Mouse (Mus musculus): ENCODE measurements around the gene Cuta. TPM values are rescaled to one million over a fixed set of nuclear protein-coding genes. Genes with fewer than 3 reads are reported as not detected.

The Cuta gene
- total RNA-seq, 2 experiments from 2014 or later, result 83.7 to 87.0 TPM

DNA sequence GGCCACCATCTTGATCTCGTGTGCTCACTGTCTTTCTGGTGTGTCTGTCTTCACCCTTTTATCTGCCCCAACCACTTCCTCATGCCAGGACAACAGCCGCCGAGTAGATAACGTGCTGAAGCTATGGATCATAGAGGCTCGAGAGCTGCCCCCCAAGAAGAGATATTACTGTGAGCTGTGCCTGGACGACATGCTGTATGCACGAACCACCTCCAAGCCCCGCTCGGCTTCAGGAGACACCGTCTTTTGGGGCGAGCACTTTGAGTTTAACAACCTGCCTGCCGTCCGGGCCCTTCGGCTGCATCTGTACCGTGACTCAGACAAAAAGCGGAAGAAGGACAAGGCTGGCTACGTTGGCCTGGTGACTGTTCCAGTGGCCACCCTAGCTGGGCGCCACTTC, 17.5 kb upstream of the Cuta start:
- DNase-seq, result no peak

DNA sequence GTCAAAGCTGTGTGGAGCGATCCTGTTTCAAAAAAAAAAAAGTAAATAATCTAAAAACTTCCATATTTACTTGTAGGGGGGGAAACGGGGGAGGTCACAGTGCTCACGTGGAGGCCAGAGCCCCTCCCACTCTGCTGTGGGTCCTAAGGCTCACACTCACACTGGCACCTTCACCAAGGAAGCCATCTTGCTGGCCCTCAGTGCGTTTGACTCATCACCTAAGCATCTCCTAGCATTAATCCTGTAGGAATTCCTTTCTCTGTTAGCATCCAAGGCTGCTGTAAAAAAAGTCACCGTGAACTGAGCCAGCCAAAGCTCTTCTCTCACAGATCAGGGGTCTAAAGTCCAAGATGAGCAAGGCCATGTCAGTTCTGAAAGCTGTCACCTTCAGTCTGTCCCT, 16.9 kb upstream of the Cuta start:
- DNase-seq, result no peak

DNA sequence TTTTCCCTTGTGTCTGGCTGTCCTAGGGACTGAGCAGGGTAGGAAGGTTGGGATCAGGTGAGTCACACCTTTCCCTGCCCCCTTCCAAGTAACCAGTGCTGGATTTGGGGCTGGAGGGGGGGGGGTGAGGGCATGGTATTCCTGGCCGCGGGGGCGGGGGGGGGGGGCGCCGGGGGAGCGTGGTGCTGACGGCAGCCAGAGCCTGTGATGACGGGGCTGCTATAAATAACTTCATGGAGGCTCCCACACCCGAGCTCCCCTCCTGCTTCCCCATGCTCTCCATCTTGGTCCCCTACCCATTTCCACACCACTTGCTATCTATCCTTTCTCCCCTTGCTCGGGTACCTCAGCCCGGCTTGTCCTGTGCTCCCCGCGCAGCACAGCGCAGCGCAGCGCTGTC, 14.4 kb upstream of the Cuta start:
- no peak for DNase-seq

DNA sequence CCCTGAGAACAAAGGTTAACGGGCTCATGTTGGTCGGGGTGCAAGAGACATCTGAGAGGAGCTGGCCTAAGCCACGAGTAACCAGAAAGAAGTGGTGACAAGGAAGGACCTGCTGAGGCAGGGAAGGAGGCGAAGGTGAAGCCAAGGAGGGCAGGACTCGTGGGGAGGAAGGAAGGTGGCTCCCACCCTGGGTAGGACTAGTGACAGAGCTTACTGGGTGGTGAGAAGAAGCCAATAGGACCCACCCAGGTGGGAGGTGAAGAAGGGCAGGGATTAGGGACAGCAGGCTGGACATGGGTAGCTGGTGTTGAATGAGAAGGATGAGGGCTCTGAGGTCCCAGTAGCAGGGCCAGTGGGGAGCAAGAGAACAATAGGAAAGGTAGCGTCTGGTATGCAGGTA, 13.8 kb upstream of the Cuta start:
- DNase-seq, result no peak

DNA sequence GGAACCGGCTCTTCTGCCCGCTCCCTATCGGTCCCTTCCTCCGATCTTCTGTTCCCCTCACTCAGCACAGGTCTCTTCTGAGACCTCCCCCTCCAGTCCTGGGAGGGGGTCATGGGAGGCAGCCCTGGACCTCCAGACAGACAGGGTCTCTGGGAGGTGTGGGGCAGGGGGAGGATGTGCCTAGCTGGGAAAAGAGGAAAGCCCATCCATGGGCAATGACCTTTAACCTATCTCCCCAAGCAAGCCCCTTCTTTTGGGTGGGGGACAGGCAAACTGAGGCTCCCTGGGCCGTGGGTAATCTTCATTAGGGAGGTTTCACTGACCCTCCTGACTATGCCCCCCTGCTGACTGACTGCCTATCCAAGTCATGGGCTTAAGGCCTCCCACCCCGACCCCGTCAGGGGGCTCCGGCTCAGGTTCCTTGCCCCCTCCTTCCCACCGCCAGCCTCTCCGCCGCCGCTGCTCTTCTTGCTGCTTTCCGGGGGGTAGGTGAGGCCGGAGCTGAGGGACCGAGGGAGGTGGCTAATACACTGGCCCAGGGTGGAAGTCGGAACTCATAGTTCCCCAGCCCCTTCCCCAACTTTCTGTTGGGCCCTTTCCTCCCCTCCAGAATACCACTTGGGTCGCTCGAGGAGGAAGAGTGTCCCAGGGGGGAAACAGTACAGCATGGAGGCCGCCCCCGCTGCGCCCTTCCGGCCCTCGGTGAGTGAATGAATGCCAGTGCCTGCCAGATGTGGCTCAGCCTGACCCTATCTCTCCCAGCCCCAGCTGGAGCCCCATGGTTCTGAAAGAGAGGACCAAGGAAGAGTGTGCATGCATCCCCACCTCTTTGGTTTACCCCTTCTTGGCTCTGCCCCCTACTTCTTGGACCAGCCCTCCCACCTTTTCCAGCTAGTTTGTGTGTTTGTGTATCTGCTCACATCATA, 12.8 kb upstream of the Cuta start:
- DNase-seq, result no peak

DNA sequence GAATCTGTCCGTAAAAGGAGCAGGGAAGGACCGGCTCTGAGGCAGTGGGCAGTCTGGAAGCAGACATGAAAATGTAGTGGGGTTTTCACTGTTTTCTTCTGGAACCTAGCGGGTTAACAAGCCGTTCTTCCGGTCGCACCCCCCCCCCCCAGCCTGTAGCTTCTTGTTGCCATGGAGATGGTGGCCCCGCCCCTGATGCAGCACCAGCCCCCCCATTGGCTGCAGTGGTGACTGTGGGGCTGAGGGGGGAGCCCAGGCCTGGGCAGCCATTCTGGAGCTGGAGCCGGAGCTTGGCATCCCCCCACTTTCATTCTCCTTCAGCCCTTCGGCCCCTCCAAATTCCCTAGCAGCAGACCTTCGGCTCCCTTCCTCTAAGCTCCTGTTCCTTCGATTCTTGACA, 12.0 kb upstream of the Cuta start:
- DNase-seq, result peak; percentile 57

DNA sequence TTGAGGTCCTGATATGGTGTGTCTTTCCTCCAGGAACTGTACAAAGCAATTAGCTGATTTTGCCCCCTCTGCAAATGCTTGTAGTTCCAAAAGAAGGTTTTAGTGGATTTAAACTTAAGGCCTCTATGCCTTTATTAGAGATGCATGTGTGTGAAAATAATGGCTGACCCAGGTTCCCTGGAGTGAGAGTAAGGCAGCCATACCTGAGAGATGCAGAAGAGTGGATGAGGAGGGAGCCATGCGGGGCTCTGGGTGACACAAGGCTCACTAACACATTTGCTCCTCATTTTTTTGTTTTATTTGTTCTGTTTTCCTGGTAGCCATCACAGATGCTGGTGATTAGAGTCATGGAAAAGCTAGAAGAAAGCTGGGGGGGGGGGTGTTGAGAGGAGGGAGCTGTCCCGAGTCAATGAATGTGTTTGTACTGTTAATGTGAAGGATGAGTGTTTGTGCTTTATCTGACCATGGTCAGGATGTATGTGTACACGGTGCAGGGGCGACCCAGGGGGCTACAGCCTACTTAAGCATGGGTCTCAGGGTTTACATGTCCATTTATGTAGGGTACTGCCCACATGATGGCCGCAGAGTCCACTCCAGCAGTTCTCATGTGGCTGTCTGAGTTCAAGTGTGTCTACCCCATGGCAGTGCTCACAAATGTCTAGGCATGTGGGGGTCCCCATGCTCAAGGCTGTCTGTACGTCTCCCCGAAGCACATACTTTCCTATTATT, 11.4 kb upstream of the Cuta start:
- DNase-seq, result no peak

DNA sequence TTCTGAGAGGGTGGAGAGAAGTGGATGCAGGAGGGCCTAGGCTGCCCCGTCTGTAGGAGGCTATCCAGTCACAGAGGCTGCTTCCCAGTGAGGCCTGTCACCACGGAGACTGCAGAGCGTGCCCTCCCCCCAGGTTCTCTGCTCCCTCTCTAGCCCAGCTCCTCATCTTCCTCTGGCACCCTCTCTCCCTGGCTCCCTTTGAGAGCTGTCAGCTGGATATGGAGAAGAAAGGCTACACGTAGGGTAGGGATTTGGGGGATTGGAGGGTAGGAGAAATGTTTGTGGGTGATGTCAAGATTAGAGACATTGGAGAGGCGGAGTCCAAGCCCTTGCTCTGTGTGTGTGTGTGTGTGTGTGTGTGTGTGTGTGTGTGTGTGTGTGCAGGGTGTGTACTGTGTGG, 10.5 kb upstream of the Cuta start:
- no peak for DNase-seq

DNA sequence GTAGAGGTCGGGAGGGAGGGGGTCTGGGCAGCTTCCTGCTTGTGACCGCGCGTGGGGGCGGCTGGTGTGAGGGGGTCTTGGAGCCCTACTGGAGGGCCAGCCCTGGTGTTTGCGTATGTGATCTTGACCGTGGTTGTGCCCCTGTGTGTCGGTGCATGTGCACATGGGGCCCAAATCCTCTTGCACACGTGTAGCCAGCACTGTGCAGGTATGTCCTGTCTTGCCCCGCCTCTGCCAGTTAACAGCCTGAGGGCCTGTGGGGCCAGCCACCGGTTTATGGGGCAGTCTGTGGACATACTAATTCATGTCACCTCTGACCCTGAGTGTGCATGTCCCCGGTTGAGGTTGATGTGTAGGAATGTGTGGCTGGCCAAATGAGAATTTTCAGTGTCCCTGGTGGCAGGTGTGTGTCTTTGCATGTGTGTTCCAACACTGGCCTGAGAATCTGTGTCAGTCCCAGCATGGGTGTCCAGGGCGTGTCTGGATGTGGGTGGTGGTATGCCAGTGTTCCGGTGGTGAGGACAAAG, 9.7 kb upstream of the Cuta start:
- DNase-seq, result no peak

DNA sequence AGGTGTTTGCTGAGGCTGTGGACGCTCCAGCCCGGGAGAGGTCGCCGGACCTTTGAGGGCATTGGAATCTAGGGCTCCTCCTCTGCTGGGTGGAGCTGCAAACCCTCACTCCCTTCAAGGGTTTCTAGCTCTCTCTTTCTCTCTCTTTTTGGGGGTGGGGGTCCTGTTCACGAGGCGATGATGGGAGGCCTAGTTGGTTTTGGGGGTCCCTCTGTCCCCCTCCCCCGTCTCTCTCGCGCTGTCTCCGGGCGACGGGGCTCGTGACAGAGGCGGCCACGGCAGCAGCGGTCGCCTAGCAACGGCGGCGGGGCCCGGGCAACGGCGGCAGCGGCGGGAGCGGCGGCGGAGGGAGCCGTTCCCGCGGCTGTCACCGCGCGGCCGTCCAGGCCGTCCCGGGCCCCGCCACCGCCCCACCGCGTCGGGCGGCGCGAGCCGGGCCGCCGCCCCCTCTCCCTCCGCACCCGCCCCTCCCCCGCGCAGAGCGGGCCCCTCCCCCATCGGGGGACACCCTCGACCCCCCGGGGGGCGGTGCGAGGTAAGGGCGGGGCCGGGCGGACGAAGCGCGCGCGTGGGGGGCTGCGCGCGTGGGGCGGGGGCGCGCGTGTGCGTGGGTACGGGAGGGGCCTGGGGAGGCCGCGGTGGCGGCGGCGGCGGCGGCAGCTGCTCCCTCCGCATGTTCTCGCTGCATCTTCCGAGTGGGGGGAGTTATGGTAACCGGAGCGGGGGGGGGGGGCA, 9.1 kb upstream of the Cuta start:
- peak; percentile 38 for DNase-seq

DNA sequence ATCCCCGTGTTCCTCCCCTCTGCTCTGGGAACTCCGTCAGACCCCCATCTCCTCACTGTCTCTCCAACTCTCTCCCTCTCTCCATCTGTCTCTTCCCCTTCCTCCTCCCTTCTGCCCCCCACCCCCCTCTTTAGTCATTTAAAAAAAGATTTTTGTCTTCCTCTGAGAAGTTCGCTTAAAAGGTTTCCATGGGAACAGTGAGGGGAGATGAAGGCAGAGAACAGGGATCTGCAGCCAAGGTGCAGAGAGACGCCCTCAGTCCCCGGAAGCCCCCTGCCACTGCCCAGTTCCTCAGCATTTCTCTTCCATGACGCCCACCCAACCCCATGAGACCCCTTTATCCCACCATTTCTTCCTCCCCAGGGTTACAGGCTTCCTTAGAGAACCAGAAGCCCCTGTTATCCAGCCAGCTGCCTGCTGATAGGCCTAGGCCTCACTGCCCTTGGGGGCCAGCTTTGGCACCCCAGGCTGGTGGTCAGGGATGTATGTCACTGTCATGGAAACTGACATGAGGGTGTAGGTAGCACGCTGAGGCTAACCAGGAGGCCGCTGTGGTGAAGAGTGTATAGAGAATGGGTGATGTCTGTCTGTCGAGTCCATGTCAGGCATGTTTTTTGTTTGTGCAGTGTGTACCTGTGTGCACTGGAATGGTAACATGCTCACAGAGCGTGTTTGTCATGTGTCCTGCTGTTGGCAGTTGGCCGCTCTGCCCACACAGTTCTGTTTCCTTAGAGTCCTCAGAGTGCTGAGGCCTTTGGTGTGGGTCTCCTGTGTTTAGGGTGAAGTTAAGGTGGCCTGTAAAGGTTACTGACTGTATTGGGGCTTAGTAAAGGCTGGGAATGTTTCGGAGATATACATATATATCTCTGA, 8.1 kb upstream of the Cuta start:
- DNase-seq, result no peak

DNA sequence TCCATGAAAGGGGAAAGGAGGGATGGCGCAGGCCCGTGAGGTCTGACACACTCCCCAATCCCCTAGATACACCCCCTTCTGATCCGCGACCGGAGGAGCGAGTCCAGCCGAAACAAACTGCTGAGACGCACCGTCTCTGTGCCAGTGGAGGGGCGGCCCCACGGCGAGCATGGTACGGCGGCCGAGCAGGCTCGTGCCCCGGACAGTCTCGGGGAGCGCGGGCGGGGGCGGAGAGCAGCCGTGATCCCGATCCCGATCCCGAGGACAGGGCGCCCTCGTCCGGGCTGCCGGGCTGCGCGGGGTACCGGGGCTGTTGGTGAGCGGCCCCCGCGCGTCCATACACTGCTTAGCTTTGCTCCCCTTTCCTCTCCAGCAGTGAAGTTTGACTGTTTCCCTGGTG, 7.2 kb upstream of the Cuta start:
- DNase-seq, result peak; percentile 86

DNA sequence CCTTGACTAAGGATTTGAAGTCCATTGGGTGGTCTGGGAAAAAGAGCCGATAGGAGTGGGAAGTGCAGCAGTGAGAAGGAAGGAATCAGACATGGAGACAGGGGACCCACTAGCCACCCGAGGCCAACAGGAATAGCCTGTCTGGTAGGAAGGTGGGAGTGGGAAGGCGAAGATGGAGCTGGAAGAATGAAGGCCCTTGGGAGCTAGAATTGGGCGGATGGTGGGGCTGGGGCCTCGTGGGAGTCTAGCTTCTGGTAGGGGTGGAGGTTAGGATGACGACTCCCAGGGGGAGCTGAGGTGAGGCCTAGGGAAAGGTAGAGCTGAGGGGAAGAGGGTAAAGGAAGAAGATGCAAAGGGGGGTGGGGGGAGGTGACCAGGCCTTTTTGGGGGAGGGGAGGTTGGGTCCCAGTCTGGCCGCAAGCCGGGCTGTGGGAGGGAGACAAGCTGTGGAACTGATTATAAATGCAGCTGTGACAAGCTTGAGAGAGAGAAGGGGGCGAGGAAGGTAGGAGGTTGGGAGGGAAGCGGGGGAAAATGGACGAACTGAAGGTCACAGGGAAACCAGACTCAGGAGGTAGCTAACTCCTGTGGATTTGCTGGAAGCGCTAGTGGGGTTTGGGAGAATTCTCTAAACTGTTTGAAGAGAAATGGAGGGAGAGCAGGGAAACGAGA, 6.6 kb upstream of the Cuta start:
- no peak for DNase-seq

DNA sequence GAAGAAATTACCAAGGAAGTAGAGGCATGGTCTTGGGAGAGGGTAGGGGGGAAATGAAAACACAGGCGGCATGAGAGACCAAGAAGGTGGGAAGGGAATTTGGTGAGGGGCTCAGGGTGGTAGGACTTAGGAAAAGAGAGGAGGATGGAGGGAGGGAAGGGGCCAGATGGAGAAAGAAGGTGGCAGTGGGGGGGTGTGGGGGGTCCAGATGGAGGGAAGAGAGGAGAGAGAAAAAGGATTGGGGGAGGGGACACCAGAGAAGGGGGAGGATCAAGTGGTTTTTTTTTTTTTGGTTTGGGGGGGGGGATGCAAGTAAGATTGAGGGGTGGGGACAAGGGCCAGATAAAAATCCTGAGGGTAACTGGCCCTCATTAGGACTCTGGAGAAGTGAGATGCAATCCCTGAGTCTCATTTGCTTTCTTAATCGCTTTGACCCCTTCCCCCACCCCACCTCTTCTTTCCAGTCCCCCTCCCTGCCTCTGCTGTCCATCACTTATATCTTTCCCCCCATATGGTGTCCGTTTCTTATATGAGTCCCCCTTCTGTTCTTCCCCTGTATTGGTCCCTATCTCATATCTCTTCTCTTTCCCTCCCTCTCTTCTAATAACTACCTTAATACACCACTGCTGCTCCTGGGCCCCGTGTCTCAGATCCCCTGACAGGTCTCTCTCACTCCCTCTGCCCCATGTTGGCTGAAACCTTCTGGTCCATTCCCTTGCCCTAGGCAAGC, 2.6 kb upstream of the Cuta start:
- DNase-seq, result no peak

DNA sequence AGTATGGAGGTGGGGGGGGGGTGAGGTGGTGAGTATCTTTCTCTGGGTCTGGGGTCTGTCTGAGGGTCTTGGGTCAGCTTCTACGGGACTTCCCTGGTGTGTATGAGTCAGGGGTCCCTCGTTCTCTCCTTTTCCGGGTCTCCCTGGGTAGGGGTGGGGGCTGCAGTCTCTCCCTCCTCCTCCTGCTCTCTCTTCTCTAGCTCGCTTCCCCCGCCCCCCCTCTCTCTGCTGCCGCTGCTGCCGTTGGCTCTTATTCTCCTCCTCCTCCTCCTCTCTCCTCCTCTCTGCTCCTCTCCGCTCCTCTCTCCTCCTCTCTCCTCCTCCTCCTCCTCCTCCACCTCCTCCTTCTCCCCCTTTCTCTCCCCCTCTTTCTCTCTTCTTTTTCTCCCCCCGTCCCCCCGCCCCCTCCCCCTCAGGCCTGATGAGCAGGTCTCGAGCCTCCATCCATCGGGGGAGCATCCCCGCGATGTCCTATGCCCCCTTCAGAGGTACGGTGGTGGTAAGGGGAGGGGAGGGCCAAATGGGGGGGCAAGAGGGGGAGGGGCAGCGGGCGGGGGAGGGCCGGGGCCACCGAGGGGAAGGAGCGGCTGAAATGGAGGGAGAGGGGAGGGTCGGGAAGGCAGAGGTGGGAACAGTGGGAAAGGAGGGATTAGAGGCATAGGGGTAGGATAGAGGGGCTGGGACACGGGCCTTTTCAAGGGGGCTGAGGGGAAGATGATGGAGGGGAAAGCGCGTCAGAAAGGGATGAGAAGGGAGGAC, 1.8 kb upstream of the Cuta start, which contains the start of gene Syngap1:
TSS of gene Syngap1 (plus strand) at position 223 of the 759 bp plus-strand sequence.
- DNase-seq, result peak; percentile 65

DNA sequence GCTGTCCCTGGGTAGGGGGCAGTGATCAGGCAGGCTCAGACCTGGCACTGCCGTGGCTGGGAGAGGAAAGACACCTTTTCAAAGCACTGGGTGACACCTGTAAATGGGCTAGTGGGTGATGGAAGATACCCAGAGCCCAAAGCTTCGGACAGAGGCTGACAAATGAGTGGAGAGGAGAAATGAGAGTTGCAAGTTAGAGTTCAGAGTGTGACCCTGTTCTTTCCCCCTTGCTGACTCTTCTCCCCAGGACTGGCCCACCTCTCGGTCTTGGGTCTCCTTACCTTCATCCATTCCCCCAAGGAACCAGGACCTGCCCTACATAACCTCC, 568 bp upstream of the Cuta start:
- DNase-seq, result no peak

DNA sequence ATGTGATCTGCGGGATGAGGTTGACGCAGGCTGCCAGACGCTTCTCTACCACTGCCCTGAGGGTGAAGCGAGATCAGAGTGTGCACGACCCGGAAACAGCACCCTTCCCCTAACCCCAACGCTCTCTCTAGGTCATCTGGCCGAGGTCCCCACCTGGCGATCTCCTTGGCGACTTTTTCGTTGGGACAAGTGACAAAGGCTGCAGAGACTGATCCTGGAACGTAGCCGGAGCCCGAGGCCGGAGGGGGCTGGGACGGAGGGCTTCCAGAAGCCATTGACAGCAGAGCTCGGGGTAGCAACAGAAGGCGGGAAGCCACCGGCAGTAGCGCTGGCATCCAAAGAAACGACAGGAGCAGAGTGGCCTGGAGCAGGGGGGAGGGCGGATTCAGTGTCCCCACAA, 638 bp downstream of the Cuta start:
- DNase-seq, result no peak

DNA sequence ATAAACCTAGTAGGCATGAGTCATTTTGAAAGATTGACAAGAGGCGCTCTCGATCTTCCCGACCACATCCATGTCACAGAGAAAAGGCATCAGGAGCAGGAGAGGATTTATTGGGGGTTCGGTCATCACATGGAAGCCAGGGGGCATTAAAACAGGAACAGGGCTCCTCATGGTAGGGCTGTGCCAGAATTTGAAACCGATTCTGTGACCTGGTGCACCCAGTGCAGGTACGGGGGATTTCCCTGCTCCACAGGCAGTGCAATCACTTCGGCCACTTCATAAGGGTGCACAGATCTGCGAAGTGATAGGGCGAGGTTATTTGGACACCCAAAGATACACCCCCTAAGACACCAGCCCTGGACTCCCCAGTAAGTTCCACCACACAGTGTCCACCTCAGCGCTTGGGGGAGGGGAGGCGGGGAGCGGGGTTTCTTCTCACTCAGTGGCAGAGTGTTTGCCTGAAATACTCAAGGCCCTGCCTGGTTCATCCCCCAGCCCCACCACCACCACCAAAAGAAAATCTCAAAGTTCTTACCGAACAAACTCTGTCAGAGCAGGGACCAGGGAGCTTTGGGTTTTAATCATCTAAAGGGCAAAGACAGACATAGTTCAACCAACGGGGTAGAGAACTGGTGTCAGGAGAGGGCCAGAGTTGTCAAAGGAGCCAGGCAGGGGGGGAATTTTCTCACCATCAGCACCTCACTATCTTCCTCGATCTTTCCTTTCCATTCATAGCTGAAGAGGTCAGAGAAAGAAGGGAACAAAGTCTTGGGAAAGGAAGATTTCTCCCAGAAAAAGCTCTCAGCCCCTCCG, 1.3 kb downstream of the Cuta start:
- DNase-seq, result no peak
